Mouse (Mus musculus): ENCODE measurements around the gene Arhgef33.

- TF ChIP-seq CTCF (IDR thresholded peaks at IDR 0.05; ENCODE audit: insufficient read depth, low read length) (no peak), POLR2A (IDR thresholded peaks at IDR 0.05; ENCODE audit: borderline replicate concordance, extremely low read depth, low read depth, low read length) (no peak)
Observed at GRCm38 (mm10) chr17:80420998-80421397, 113.8 kb downstream of the Arhgef33 start.
